Mouse (Mus musculus) right cerebral cortex, postnatal 36 days (tissue): ENCODE results near the gene Trip10.

ENCODE experiments used
- DNase-seq, 2 experiments: peaks; one replicate each; pipeline ENCODE4 v3.0.0; 2022; ENCODE audit warnings: low spot score in 2 of 2, mixed read lengths in 1 of 2

The Trip10 gene

GRCm38 (mm10) chr17:57234254-57234928, 14.9 kb upstream of the Trip10 start:
- DNase-seq = no peak

DNA sequence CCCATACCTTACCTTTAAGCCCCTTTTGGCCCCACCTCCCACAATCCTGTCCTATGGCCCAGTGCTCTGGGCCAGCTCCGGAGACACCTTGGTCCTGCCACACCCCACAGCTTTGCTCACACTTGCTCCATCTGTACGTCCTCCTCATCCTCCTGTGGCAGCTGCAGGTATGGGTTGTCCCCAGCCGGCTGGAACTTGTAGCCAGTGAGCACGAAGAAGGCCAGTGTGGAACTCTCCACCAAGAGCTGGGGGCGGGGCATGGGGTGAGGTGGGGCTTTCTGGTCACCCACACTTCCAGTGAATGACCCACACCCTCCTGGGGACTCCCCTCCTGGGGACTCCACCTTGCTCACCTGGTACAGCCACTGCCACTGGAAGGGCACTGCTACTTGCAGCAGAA, 13.5 kb upstream of the Trip10 start:
- no peak for DNase-seq

GRCm38 (mm10) chr17:57237181-57237580, 12.1 kb upstream of the Trip10 start:
- DNase-seq = no peak

DNA sequence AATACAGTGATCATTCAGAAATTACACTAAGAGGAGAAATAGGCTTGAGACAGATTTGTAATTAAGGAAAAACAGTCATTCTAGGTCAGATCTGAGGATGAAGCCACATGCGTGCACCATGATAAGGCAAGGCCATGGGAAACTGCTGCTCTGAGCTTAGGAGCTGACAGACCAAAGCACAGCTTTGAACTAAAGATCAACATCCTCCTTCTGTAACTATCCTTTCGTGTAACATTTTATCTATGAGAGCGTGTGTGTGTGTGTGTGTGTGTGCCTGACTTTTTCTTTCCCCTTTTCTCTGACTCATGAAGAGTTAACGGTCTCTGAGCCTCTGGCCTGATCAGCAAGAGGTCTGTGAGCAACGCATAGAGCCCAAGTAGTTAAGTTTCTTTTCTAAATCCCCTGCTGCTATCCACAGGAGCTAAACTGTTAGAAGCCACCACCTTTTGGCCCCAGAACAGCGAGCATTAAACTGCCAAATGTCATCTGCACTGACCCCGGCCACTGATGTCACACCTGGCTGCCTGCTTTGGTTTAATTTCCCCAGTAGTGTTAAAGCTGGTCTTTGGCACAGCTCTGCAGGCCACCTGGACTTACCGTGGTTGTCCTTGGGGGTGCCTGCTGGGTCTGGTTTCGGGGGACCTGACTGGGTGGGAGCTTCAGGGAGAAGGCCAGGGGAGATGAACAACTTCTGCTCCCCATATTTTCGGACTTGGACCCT, 5.4 kb upstream of the Trip10 start:
- no peak for DNase-seq

GRCm38 (mm10) chr17:57245311-57245929, 3.8 kb upstream of the Trip10 start:
- no peak for DNase-seq

GRCm38 (mm10) chr17:57246663-57247392, 2.4 kb upstream of the Trip10 start:
- no peak for DNase-seq

DNA sequence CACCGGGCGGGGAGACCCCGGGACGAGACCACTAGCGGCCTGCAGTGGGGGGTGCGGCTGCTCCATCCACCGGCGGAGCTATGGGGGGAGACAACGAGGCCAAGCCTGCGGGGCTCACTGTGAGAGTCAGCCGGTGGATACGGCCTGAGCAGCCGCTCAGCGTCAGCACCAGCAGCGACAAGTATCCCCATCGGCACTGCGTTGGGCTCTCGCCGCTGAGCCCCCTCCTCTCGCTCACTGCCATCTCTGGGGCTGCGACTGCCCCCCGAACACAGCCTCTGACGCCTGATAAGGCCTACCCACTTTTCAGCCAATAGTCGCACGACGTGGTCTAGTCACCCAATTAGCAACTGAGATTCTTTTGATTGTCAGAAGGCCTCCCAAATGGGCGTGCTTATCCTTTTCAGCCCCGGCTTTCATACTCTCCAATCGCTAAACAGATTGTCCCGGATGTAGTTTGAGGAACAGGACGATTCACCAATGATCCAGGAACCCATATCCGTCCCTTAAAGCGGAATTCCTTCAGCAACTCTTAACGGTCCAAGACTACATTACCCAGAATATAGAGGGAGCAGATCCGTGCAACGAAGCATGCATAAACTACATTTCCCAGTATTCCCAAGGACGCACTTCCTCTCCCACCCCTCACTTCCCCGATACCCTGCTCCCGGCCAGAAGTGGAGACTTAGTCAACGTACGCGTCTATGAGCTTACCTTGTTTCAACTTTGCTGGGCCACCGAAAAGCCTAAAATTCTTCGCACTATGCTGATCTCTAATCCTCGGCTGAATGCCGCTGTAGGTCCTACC, 1.7 kb upstream of the Trip10 start:
- peak; percentile 95 to 99 for DNase-seq

GRCm38 (mm10) chr17:57248201-57248699, 1.0 kb upstream of the Trip10 start, which contains the start of gene Gpr108:
Gene Gpr108 (minus strand): TSS chr17:57248446.
- DNase-seq = peak; percentile 85 to 89

DNA sequence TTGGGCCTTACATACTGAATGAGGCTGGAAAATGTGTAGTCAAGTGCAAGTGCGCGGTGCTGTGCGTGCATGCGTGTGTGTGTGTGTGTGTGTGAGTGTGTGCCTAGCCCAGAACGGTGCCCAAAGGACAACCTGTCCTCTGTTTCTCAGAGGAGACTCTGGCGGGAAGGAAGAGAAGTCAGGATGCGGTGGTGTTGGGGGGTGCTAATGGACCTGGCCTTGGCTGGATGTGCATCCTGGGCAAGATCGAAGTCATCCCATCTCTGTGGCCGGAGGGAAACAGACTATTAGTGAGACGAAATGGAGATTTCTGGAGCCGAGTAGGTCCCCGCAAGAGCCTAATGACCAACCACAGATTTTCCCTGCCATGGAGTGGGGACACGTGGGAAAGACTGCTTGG, 484 bp upstream of the Trip10 start:
- no peak for DNase-seq

- no peak for DNase-seq
These were observed 1.4 kb downstream of the Trip10 start for GRCm38 (mm10) chr17:57250461-57251160.

DNA sequence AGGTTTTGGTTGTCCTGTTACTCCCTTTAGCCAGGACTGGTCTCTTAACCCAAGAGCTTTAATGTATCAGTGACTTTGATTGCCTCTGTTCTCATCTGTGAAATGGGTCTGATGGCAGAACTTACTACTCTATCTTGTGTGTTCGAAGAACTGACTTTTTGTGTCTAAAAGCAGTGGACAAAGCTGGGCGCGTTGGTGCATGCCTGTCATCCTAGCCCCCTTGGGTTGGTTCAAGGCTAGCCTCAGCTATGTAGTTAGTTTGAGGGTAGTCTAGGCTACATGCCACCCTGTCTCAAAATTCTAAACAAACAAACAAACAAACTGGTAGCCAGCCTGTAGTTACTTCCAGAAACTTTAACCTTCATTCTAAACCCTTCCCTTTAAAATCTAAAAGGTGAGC, 2.2 kb downstream of the Trip10 start:
- DNase-seq = no peak

- DNase-seq = no peak
These were observed 4.1 kb downstream of the Trip10 start for GRCm38 (mm10) chr17:57253306-57253705.

DNA sequence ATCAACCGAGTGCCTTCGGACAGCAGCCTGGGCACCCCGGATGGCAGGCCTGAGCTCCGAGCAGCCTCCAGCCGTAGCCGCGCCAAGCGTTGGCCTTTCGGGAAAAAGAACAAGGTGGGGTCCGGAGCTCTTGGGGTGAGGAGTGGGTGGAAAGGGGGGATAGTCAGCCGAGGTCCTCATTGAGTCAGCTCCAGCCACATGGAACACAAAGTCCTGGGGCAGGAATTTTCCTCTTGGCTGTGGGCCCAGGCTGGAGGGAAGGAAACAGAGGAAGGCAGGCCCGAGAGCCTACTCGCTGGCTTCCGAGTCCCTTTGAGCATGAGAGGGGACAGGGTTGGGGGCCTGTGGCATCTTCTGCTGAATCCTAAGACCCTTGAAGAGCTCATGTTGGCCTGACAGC, 6.1 kb downstream of the Trip10 start:
- DNase-seq = no peak

DNA sequence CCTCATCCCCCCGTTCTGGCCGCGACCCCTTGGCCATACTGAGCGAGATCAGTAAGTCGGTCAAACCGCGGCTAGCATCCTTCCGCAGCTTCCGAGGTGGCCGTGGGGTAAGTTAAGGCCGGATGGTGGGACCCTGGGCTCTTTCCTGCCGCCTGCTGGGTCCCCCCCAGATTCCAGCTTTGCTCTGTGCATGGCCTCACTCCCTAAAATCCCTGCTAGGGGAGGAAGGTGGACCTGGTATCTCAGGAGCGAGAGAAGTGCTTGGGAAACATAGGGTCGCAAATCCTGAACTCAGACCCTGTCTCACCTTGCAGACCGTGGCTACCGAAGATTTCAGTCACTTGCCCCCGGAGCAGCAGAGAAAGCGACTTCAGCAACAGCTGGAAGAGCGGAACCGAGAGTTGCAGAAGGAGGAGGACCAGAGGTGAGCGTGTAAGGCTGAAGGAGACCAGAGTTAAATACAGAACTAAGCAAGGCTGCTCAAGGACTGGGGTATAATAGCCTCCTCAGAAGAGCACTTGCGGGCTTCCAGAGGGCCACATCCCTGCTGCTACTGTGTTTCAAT, 7.7 kb downstream of the Trip10 start:
- no peak for DNase-seq

DNA sequence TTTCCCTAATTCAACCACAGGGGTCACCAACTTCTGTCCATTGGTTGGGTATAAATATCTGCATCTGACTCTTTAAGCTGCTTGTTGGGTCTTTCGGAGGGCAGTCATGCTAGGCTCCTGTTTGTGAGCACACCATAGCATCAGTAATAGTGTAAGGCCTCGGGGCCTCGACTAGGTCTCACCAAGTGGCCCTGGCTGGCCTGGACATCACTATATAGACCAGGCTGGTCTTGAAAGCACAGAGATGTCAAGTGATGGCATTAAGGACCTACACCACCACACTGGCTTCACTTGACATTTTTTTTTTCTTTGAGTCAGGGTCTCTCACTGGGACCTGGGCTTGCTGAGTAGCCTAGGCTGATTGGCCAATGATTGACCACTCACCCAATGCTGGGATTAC, 8.9 kb downstream of the Trip10 start:
- DNase-seq = no peak

DNA sequence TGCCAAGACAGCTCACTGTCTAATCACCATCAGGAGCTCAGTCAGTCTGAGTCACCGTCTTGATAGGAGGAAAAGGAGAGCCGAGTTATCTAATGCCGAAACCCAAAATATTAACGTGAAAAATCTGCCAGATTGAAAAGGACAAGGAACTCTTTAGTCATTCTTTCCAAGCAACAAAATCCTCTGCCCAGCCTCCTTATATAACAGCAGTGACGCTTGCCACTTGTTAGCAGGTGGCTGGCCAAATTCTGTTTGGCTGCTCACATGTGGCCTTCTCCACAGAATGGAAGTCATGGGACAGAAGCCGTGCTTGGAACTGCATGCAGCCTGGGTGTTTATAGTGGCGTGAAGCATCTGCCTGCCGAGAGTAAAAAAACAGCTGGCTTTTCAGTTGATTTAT, 10.5 kb downstream of the Trip10 start:
- no peak for DNase-seq

DNA sequence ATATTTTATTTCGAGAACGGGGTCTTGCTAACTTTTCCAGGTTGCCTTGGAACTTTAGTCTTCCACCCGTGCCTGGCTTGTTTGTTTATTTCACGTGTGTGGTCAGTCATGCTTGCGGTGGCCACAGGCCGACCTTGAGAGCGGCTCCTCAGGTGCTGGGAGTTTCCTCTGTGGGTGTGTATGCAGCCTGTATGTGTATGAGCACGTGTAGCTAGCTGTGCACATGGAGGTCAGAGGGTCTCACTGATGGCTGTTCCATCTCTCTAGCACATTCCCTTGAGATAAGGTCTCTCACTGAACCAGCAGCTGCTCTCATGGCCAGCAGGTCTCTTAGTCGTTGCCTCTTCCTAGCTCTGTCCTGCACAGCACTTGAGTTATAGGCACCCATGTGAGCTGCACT, 11.1 kb downstream of the Trip10 start:
- no peak for DNase-seq

GRCm38 (mm10) chr17:57261286-57261685, 12.0 kb downstream of the Trip10 start:
- no peak for DNase-seq

- no peak for DNase-seq
These were observed 12.5 kb downstream of the Trip10 start for GRCm38 (mm10) chr17:57261796-57262195.

DNA sequence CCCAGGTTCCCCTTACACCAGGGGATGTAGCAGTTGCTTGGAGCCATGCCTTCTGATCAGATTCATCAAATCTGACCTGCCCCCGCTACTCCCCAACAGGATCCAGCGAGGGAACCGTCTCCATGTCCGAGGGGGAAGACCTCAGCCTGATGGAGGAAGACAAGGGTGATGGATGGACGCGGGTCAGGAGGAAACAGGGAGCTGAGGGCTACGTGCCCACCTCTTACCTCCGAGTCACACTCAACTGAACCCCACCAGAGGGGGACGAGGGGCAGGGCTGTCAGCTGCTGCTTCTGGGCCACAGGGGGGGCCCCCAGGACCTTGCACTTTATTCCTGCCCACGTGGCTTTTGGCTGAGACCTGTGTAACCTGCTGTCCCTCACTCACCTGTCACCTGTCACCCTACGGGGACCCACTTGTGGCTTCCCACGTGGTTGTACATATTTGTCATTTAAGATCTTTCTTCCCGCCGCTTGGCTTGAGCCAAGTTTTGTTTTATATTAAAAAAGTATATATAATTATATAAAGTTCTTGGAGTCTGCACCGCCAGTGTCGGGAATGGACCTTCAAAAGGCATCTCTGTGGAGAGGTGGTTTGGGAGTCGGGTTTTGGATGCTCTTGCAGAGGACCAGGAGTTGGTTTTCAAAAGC, 13.8 kb downstream of the Trip10 start:
- no peak for DNase-seq
